ENCODE assay signal across 1 mouse cellular context in the genomic region with DNA sequence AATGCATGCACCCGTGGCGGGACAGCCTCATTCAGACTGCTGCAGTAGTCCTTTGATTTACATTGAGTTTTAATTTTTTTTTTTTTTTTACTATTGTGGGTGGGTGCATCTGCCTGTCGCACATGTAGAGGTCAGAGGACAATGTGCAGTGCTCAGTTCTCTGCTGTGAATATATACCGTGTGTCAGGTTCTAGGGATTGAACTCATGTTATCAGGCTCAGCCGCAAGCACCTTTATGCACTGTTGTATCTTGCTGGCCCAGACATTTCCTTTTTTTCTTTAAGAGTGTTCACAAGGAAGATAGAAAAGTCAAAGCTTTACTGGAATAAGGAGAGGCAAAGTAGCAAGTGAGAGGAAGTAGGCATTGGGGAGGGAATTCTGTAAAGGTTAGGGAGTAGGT.
A peak's percentile ranks its signal among the peaks of the same experiment; 100 is the strongest.
TF ChIP-seq lines count a peak whose summit lies in the region.

No protein-coding gene starts in this region.

TF ChIP-seq in MEL, 35 proteins besides CTCF, POLR2A, EP300 and RAD21 (continued from another document):
- TF ChIP-seq ZNF384 (IDR thresholded peaks at IDR 0.05; ENCODE audit: low read depth, low read length) (peak; percentile 73), ZC3H11A (IDR thresholded peaks at IDR 0.05; ENCODE audit: low read depth, low read length) (no peak)
